Mouse (Mus musculus) midbrain, embryonic 16.5 days (tissue): Measurements from ENCODE around the gene Mettl18. TPM values are rescaled to one million over a fixed set of nuclear protein-coding genes. Genes with fewer than 3 reads are reported as not detected.
A peak's percentile ranks its signal among the peaks of the same experiment; 100 is the strongest.
"Not testable (repeated sequence)": the region's sequence is repeated elsewhere in the genome, so short reads cannot be mapped to it uniquely, and the experiment has no call there.

Experiments
- ATAC-seq: fragments of 200-750 bp; cut with Nextera tagmentation; 2 replicates; pipeline ENCODE4 v1.8.0; 2017; ENCODE audit warnings: moderate TSS enrichment
- H3K27ac ChIP-seq: fragments of 300-500 bp; sonication (generic); 2 replicates; pipeline ENCODE4 v1.5.1; 2014; ENCODE audit warnings: mild to moderate bottlenecking, low read length, mixed read lengths
- H3K27me3 ChIP-seq: fragments of 300-500 bp; sonication (generic); 2 replicates; pipeline ENCODE4 v1.6.1; 2014; ENCODE audit warnings: low read depth, low read length, mixed read lengths; ENCODE audit not compliant: control insufficient read depth, insufficient read depth
- H3K36me3 ChIP-seq: fragments of 300-500 bp; sonication (generic); 2 replicates; pipeline ENCODE4 v1.6.1; 2014; ENCODE audit warnings: mild to moderate bottlenecking, low read length, moderate library complexity, mixed read lengths; ENCODE audit not compliant: control insufficient read depth, insufficient read depth
- H3K4me1 ChIP-seq: fragments of 300-500 bp; sonication (generic); 2 replicates; pipeline ENCODE4 v1.6.1; 2014; ENCODE audit warnings: mild to moderate bottlenecking, low read length, mixed read lengths; ENCODE audit not compliant: control insufficient read depth, insufficient read depth
- H3K4me2 ChIP-seq: fragments of 300-500 bp; sonication (generic); 2 replicates; pipeline ENCODE4 v1.6.1; 2014; ENCODE audit warnings: mild to moderate bottlenecking, low read length, mixed read lengths
- H3K4me3 ChIP-seq: fragments of 300-500 bp; sonication (generic); 2 replicates; pipeline ENCODE4 v1.5.1; 2014; ENCODE audit warnings: low read depth, mild to moderate bottlenecking, low read length, moderate library complexity, mixed read lengths
- H3K9ac ChIP-seq: fragments of 300-500 bp; sonication (generic); 2 replicates; pipeline ENCODE4 v1.6.1; 2014; ENCODE audit warnings: low read depth, low read length, mixed read lengths
- H3K9me3 ChIP-seq: fragments of 300-500 bp; sonication (generic); replicated peaks from 2 replicates; pipeline ENCODE4 v1.6.1; 2014; ENCODE audit warnings: mild to moderate bottlenecking, low read length, mixed read lengths; ENCODE audit not compliant: control insufficient read depth, poor library complexity, severe bottlenecking
- WGBS: fragments of 180-500 bp; shearing (Covaris S2); extraction: QIAGEN DNeasy Blood & Tissue Kit; methylation state at CpG from one replicate; pipeline ENCODE4 v1.1.7; 2014; 5-methylcytosine and 5-hydroxymethylcytosine counted together
- polyA plus RNA-seq: library from polyadenylated mRNA; unstranded; fragments of >200 nt; fragmentation: Nextera tagmentation; extraction: Ambion mirVana; gene quantifications from 2 replicates; pipeline ENCODE4 v1.2.1, GENCODE M21; 2015

Mettl18 gene
- polyA plus RNA-seq, 1 experiment from 2014 or later, result 8.3 TPM

DNA sequence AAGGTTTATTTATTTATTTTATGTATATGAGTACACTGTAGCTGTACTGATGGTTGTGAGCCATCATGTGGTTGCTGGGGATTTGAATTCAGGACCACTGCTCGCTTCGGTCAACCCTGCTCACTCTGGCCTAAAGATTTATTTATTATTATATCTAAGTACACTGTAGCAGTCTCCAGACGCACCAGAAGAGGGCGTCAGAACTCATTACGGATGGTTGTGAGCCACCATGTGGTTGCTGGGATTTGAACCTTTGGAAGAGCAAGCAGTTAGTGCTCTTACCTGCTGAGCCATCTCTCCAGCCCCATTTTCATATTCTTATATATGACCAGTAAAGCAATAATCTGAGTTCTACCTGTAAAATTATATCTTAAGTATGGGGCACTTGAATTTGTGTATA is 27.4 kb downstream of the Mettl18 start:
- H3K4me1 ChIP-seq, H3K36me3 ChIP-seq, H3K27ac ChIP-seq, H3K4me2 ChIP-seq, H3K27me3 ChIP-seq, ATAC-seq, H3K9ac ChIP-seq, H3K9me3 ChIP-seq, H3K4me3 ChIP-seq: not testable (repeated sequence)
- 85% methylated on average over 5 of the region's 5 CpGs for WGBS

DNA sequence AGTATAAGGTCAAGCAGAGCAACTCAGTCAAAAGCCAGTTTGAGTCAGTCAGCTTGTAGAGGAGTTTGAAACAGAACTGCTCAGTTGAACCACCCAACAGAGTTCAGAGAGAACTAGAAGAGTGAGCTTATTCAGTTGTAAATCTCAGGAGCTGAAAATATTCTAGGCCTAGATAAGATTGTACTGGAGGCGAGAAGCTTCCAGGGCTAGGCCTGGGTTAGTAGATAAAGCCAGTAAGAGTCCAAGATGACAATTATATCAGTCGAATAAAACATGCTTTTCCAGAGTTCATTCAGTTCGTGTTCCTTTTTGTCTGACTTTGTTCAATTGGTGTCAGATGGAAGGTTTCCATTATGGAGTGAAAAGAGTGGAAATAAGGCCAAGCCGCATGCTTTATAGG is 31.0 kb downstream of the Mettl18 start:
- no peak for ATAC-seq
- no peaks in the 10 kb centered on the region for H3K27me3 ChIP-seq
- H3K27ac ChIP-seq, result no peak overlapping the region
- no peak overlapping the region for H3K4me3 ChIP-seq
- no peaks in the 10 kb centered on the region for H3K4me1 ChIP-seq
- H3K9me3 ChIP-seq, result no peaks in the 10 kb centered on the region
- H3K4me2 ChIP-seq, result no peak overlapping the region
- no peaks in the 10 kb centered on the region for H3K36me3 ChIP-seq
- H3K9ac ChIP-seq, result no peak overlapping the region
- 88% methylated on average over 4 of the region's 4 CpGs for WGBS

DNA sequence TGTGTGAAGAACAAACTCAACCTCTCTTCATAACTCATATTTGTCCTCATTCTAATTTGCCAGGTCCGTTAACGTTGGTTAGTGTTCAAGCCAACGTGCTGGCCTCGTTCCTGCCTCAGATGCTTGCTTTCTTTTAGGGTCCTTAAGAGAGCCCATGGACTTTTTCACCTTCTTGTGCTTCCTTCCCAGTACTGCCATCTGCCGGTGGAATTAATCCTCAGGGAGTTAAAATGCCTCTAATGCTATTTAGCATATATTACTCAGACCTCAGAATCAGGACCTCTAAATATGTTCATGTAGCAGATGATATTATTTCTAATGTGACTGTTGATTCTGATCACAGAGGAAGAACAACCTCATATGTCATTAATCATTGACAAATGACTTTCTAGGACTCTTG is 32.7 kb downstream of the Mettl18 start:
- H3K4me1 ChIP-seq, result no peaks in the 10 kb centered on the region
- H3K4me2 ChIP-seq, result no peak overlapping the region
- no peaks in the 10 kb centered on the region for H3K27me3 ChIP-seq
- no peak for ATAC-seq
- no peaks in the 10 kb centered on the region for H3K36me3 ChIP-seq
- H3K9me3 ChIP-seq, result no peaks in the 10 kb centered on the region
- H3K27ac ChIP-seq, result no peak overlapping the region
- 64% methylated on average over 5 of the region's 5 CpGs for WGBS
- H3K9ac ChIP-seq, result no peak overlapping the region
- no peak overlapping the region for H3K4me3 ChIP-seq

DNA sequence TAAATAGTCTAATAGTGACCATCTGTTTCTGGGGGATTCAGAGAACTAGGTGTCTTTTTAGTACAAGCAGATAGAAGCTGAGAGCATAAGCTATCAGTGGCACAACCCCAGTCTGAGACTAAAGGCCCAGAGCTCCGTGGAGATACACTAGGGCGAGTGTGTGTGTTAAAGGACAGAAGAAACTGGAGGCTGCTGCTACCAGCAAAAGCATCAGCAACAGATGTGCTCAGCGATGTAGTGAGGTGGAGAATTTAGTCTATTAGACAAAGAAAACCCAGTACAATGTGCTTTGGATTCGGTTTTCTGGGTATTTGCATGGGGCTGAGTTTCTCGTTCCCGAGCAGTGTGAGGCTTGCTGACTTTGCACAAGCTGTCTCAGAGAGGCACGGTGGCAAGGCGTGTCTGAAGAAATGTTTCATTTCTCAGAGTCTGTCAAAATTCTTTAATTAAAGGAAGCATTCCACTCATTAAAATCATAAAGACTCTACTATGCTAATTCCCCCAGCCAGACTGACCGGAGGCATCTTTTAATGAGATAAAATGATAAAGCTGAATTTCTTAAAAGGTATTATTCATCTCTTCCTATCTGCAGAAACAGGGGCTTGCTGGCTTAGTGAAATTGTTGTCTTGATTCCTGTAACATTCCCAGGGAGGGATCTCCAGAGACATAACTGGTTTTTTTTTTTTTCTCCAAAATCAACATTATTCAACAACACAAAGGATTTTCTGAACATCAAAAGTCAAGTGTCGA is 45.9 kb downstream of the Mettl18 start:
- Histone ChIP-seq H3K27ac (no peak overlapping the region), H3K4me2 (no peak overlapping the region), H3K4me1 (no peaks in the 10 kb centered on the region), H3K27me3 (no peaks in the 10 kb centered on the region), H3K36me3 (no peaks in the 10 kb centered on the region), H3K9me3 (no peaks in the 10 kb centered on the region), H3K9ac (no peak overlapping the region), H3K4me3 (no peak overlapping the region)
- WGBS, result 56% methylated on average over 10 of the region's 10 CpGs
- ATAC-seq, result peak; percentile 83

DNA sequence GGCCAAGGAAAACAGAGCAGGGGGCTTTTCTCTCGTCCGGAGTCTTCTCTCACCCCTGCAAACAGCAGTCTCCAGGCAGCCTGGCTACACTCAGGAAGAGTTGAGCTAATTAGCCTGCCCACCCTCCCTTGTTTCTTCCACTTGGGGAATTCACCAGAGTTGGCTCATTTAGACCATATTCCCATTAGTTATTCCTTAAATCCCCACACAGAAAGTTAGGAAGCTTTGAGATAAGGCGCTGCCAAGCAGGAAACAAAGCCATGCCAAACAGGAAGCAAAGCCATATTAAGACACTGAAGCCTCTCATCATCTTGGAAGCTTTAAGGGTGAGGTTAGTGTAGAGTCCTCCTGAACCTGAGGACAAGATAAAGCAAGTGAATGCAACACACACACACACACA is 48.9 kb downstream of the Mettl18 start:
- H3K4me3 ChIP-seq, result no peak overlapping the region
- no peaks in the 10 kb centered on the region for H3K4me1 ChIP-seq
- WGBS, result 50% methylated on average over 3 of the region's 3 CpGs
- no peak overlapping the region for H3K4me2 ChIP-seq
- H3K27me3 ChIP-seq, result no peaks in the 10 kb centered on the region
- no peak overlapping the region for H3K27ac ChIP-seq
- no peak overlapping the region for H3K9ac ChIP-seq
- no peaks in the 10 kb centered on the region for H3K9me3 ChIP-seq
- no peaks in the 10 kb centered on the region for H3K36me3 ChIP-seq
- no peak for ATAC-seq

Other genes starting within 250 kb of the Mettl18 start
- gene Kifap3, start 215.3 kb upstream of the Mettl18 start, polyA plus RNA-seq, result 147 and 155 TPM in 2 replicates
- gene Scyl3, start 65.8 kb upstream of the Mettl18 start, polyA plus RNA-seq, result 13.0 and 16.7 TPM in 2 replicates
- 4.0 and 5.0 TPM in 2 replicates for gene BC055324, start 93 bp upstream of the Mettl18 start, polyA plus RNA-seq
- gene Sele, start 53.3 kb downstream of the Mettl18 start, polyA plus RNA-seq, result not detected in 2 replicates
- gene Sell, start 67.1 kb downstream of the Mettl18 start, polyA plus RNA-seq, result 0.16 TPM in 1 of 2 replicates, not detected in the other
- not detected in 2 replicates for gene Selp, start 120.4 kb downstream of the Mettl18 start, polyA plus RNA-seq
- 0.14 and 0.20 TPM in 2 replicates for gene F5, start 156.9 kb downstream of the Mettl18 start, polyA plus RNA-seq